Mouse (Mus musculus): ENCODE results near the gene Rnf31. TPM values are rescaled to one million over a fixed set of nuclear protein-coding genes. Genes with fewer than 3 reads are reported as not detected.

Rnf31 gene
- total RNA-seq, 4 experiments from 2014 or later, result 36.5 to 56.0 (median 45.5) TPM

DNA sequence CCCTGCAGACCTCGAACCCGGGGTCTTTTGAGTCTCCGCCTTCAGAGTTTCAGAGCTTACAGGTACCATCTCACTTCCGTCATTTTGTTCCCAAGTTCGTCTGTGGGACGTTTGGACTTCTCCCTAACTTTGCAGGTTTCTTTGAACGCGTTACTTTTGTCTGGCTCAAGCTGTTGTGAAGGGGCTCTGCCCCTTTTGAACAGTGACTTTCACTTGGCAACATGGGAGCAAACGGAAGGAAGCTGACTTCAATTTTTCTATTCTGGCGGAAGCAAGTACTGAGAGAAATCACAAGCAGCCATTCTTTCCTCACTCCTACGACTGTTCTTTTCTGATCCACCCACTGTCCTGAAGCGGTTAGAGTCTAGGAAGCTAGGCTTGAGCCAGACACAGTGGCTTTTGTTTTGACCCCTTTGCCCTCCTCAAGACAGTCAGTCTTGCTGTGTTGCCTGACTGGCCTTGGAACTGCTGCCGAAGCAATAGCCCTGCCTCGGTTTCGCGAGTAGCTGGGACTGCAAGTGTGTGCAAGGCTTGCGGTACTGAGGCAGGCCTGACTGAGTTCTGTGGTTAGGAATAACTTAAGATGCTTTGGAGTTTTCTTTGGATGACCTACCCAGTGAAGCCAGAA is 52.9 kb downstream of the Rnf31 start:
- DNase-seq (ENCODE audit: low spot score in 2 of 2), result no peak

DNA sequence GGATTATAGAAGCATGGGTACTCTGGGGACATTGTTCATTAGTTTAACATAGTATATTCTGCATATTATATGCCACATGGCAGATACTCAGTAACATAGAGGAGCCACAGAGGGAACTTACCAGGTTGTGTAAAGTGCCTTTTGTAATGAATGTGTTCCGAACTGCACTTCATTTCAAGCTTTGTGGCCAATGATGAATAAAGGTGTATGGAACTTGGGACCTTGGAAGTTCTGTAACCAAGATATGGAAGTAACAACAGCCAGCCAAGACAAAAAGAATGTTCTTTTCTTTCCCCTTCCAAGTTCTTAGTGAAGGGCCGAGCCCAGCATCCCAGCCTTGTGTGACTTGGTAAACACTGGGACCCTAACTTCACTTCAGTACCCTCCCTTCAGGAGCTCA is 58.4 kb downstream of the Rnf31 start, which contains the start of gene Tssk4:
Gene Tssk4 (plus strand): TSS at position 301 of the 400 bp plus-strand sequence.
- no peak for DNase-seq (ENCODE audit: low spot score in 2 of 2)

DNA sequence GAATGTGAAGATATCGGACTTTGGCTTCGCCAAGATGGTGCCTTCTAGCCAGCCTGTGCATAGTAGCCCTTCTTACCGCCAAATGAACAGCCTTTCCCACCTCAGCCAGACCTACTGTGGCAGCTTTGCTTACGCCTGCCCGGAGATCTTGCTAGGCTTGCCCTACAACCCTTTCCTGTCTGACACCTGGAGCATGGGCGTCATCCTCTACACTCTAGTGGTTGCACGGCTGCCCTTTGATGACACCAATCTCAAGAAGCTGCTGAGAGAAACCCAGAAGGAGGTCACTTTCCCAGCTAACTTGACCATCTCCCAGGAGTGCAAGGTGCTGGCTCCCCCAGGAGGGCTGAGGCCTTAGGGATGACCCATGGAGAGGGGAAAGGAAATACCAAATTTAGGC is 60.0 kb downstream of the Rnf31 start:
- DNase-seq (ENCODE audit: low spot score in 2 of 2), result no peak

Other genes with a start within 250 kb of the Rnf31 start
- gene Dhrs4, start 113.0 kb upstream of the Rnf31 start, total RNA-seq (2022), result 10 to 100 TPM; 20.2 to 27.2 (median 23.1) TPM
- 10 to 100 TPM; 56.8 to 82.2 (median 62.5) TPM for gene Carmil3, start 101.1 kb upstream of the Rnf31 start, total RNA-seq (2022)
- 100 to 1,000 TPM; 607 to 653 (median 629) TPM for gene Cpne6, start 81.3 kb upstream of the Rnf31 start, total RNA-seq (2022)
- gene Nrl, start 66.7 kb upstream of the Rnf31 start, total RNA-seq (2022), result 1 to 10 TPM; 1.5 to 3.6 (median 2.1) TPM
- 10 to 100 TPM; 43.4 to 61.5 (median 50.3) TPM for gene Pck2, start 51.4 kb upstream of the Rnf31 start, total RNA-seq (2022)
- gene Dcaf11, start 31.7 kb upstream of the Rnf31 start, total RNA-seq (2022), result 10 to 100 TPM; 74.0 to 93.1 (median 82.3) TPM
- 1 to 10 TPM in 2 of 4 experiments, under 1 TPM in 1, not detected in 1; 0.94 to 2.0 (median 1.4) TPM for gene A730061H03Rik, start 31.3 kb upstream of the Rnf31 start, total RNA-seq (2022)
- not detected for gene Fitm1, start 16.1 kb upstream of the Rnf31 start, total RNA-seq (2022)
- 10 to 100 TPM; 57.9 to 75.0 (median 67.3) TPM for gene Psme1, start 13.6 kb upstream of the Rnf31 start, total RNA-seq (2022)
- gene Emc9, start 6.4 kb upstream of the Rnf31 start, total RNA-seq (2022), result 10 to 100 TPM; 48.3 to 57.7 (median 53.8) TPM
- 10 to 100 TPM; 57.2 to 74.4 (median 69.8) TPM for gene Psme2, start 595 bp upstream of the Rnf31 start, total RNA-seq (2022)
- 10 to 100 TPM; 15.4 to 19.1 (median 17.9) TPM for gene Irf9, start 11.9 kb downstream of the Rnf31 start, total RNA-seq (2022)
- 1 to 10 TPM; 1.1 to 2.8 (median 1.4) TPM for gene Rec8, start 26.3 kb downstream of the Rnf31 start, total RNA-seq (2022)
- gene Ipo4, start 44.2 kb downstream of the Rnf31 start, total RNA-seq (2022), result 100 to 1,000 TPM; 121 to 153 (median 140) TPM
- gene Gm49378, start 46.2 kb downstream of the Rnf31 start, total RNA-seq (2022), result 1 to 10 TPM; 4.2 to 7.5 (median 5.5) TPM
- gene Tm9sf1, start 52.1 kb downstream of the Rnf31 start, total RNA-seq (2022), result 10 to 100 TPM; 40.6 to 49.6 (median 44.7) TPM
- gene Tssk4, start 58.5 kb downstream of the Rnf31 start, total RNA-seq (2022), result 1 to 10 TPM; 1.2 to 1.9 (median 1.7) TPM
- gene Mdp1, start 68.8 kb downstream of the Rnf31 start, total RNA-seq (2022), result 10 to 100 TPM; 47.1 to 51.1 (median 49.6) TPM
- gene Gmpr2, start 80.2 kb downstream of the Rnf31 start, total RNA-seq (2022), result 10 to 100 TPM; 25.2 to 31.1 (median 28.6) TPM
- gene Nedd8, start 80.4 kb downstream of the Rnf31 start, total RNA-seq (2022), result 100 to 1,000 TPM; 290 to 309 (median 300) TPM
- gene Tinf2, start 90.1 kb downstream of the Rnf31 start, total RNA-seq (2022), result 10 to 100 TPM; 12.2 to 20.8 (median 16.0) TPM
- 1 to 10 TPM in 2 of 4 experiments, not detected in 2; 5.4 to 8.2 TPM for gene Tgm1, start 122.2 kb downstream of the Rnf31 start, total RNA-seq (2022)
- 10 to 100 TPM; 42.8 to 53.5 (median 44.8) TPM for gene Rabggta, start 130.6 kb downstream of the Rnf31 start, total RNA-seq (2022)
- gene Dhrs1, start 154.0 kb downstream of the Rnf31 start, total RNA-seq (2022), result 100 to 1,000 TPM in 3 of 4 experiments, 10 to 100 TPM in 1; 86.6 to 148 (median 116) TPM
- gene Nop9, start 154.0 kb downstream of the Rnf31 start, total RNA-seq (2022), result 10 to 100 TPM; 11.8 to 14.0 (median 13.1) TPM
- 1 to 10 TPM; 1.4 to 3.0 (median 1.7) TPM for gene Cideb, start 166.8 kb downstream of the Rnf31 start, total RNA-seq (2022)
- under 1 TPM in 3 of 4 experiments, not detected in 1; 0.16 to 0.23 (median 0.22) TPM for gene Ltb4r2, start 169.7 kb downstream of the Rnf31 start, total RNA-seq (2022)
- under 1 TPM in 1 of 4 experiments, not detected in 3; 0.32 TPM for gene Ltb4r1, start 174.3 kb downstream of the Rnf31 start, total RNA-seq (2022)
- 1 to 10 TPM; 3.4 to 6.8 (median 4.8) TPM for gene Adcy4, start 192.4 kb downstream of the Rnf31 start, total RNA-seq (2022)
- gene Ripk3, start 197.2 kb downstream of the Rnf31 start, total RNA-seq (2022), result 1 to 10 TPM in 1 of 4 experiments, under 1 TPM in 2, not detected in 1; 0.95 to 3.4 (median 0.99) TPM
- 1 to 10 TPM; 1.4 to 2.0 (median 1.7) TPM for gene Nfatc4, start 231.4 kb downstream of the Rnf31 start, total RNA-seq (2022)

Measured in layer of hippocampus, adult 8-10 months (tissue).